Mouse (Mus musculus) forebrain, embryonic 16.5 days (tissue): Measurements from ENCODE around the gene Lmod3. TPM values are rescaled to one million over a fixed set of nuclear protein-coding genes. Genes with fewer than 3 reads are reported as not detected.

Experiments used
- ATAC-seq: fragments of 200-750 bp; cut with Nextera tagmentation; 2 replicates; pipeline ENCODE4 v1.8.0; 2017; ENCODE audit warnings: mild to moderate bottlenecking, moderate library complexity
- H3K27ac ChIP-seq: fragments of 300-500 bp; sonication (generic); 2 replicates; pipeline ENCODE4 v1.5.1; 2014; ENCODE audit warnings: low read length, control low read depth
- H3K27me3 ChIP-seq: fragments of 300-500 bp; sonication (generic); replicated peaks from 2 replicates; pipeline ENCODE4 v1.6.1; 2014; ENCODE audit warnings: low read length; ENCODE audit not compliant: control insufficient read depth, insufficient read depth
- H3K36me3 ChIP-seq: fragments of 300-500 bp; sonication (generic); 2 replicates; pipeline ENCODE4 v1.6.1; 2014; ENCODE audit not compliant: control insufficient read depth, insufficient read depth
- H3K4me1 ChIP-seq: fragments of 300-500 bp; sonication (generic); replicated peaks from 2 replicates; pipeline ENCODE4 v1.6.1; 2014; ENCODE audit warnings: low read length; ENCODE audit not compliant: control insufficient read depth, insufficient read depth
- H3K4me2 ChIP-seq: fragments of 300-500 bp; sonication (generic); 2 replicates; pipeline ENCODE4 v1.6.1; 2014; ENCODE audit warnings: mild to moderate bottlenecking, low read length, control low read depth
- H3K4me3 ChIP-seq: fragments of 300-500 bp; sonication (generic); replicated peaks from 2 replicates; pipeline ENCODE4 v1.5.1; 2014; ENCODE audit warnings: mild to moderate bottlenecking, low read length, control low read depth
- H3K9ac ChIP-seq: fragments of 300-500 bp; sonication (generic); replicated peaks from 2 replicates; pipeline ENCODE4 v1.6.1; 2014; ENCODE audit warnings: low read depth, low read length, control low read depth
- H3K9me3 ChIP-seq: fragments of 300-500 bp; sonication (generic); 2 replicates; pipeline ENCODE4 v1.6.1; 2016; ENCODE audit warnings: low read length; ENCODE audit not compliant: control insufficient read depth
- WGBS: fragments of 180-500 bp; shearing (Covaris S2); extraction: QIAGEN DNeasy Blood & Tissue Kit; methylation state at CpG from one replicate; pipeline ENCODE4 v1.1.7; 2014; 5-methylcytosine and 5-hydroxymethylcytosine counted together
- polyA plus RNA-seq: library from polyadenylated mRNA; unstranded; fragments of >200 nt; fragmentation: Nextera tagmentation; extraction: Ambion mirVana; gene quantifications from 2 replicates; pipeline ENCODE4 v1.2.1, GENCODE M21; 2015

The Lmod3 gene
- polyA plus RNA-seq, 1 experiment from 2014 or later: not detected

GRCm38 (mm10) chr6:97222931-97223467, 29.6 kb downstream of the Lmod3 start:
- Histone ChIP-seq H3K9me3 (no peaks in the 10 kb centered on the region), H3K9ac (no peak overlapping the region), H3K36me3 (0 out of 2 replicates have a peak, but pooled peaks cover 3% of the 10 kb centered on the region), H3K4me1 (peaks cover 19% of the 10 kb centered on the region), H3K27me3 (no peaks in the 10 kb centered on the region), H3K4me2 (no peak overlapping the region), H3K4me3 (no peak overlapping the region), H3K27ac (no peak overlapping the region)
- no peak for ATAC-seq
- WGBS: 64% methylated on average over 5 of the region's 5 CpGs

DNA sequence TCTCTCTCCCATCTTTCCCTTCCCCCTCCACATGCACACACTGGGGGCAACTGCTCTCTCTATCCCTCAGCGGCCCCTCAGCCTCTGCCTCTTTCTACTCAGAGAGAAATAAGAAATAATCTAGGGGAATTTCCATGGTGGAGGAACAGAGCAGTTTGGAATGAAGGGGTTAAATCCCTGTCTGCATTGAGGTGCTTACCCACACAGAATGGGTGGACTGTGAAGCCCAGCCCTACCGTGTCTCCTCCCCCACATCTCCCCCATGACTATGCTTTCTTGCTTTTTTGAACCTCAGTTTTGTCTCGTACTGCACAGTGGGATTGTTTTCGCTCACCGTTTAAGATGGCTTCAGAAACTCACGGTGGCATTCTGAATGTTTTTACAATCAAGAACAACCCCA, 30.2 kb downstream of the Lmod3 start:
- H3K4me3 ChIP-seq: no peak overlapping the region
- H3K4me2 ChIP-seq: no peak overlapping the region
- no peak overlapping the region for H3K9ac ChIP-seq
- no peak overlapping the region for H3K27ac ChIP-seq
- 0 out of 2 replicates have a peak, but pooled peaks cover 2% of the 10 kb centered on the region for H3K36me3 ChIP-seq
- H3K27me3 ChIP-seq: no peaks in the 10 kb centered on the region
- no peaks in the 10 kb centered on the region for H3K9me3 ChIP-seq
- peaks cover 19% of the 10 kb centered on the region for H3K4me1 ChIP-seq
- ATAC-seq: no peak
- 44% methylated on average over 6 of the region's 6 CpGs for WGBS

DNA sequence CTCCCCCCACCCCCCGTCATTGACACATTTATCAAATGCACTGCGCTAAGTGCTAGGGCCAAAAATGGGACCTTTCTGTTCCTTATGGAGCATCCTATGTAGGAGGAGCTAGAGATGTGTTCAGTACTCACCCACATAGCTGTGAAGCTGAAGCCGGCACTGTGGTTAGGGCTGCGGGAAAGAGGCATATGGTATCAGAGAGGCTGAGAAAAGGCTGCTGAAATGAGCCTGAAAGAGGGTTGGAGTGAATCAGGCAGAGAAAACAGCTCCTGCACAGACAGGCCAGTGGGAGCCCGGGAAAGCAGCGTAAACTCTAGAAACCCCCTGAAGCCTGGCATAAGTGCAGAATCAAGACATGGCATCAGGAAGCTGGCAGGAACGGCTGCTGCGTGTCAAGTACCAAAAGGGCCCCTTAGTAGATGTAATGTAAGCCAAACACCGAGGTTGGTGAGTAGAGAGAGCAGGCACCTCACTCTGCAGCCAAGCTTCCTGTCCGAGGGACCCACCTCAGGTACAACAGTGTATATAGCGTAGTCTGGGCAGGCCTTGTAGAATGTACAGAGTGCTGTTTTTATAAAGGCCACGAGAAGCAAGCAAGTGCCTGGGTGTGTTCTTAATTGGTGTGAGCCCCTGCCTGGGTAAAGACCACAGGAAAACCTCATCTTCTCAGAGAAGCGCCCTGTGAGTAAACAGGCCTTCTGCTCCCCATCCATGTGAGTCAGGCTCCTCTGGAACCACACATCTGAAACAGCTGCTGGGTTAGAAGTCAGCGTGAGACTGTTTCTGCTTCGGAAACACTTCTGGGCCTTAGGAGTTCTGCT, 31.1 kb downstream of the Lmod3 start:
- peak; percentile 65 for ATAC-seq
- Histone ChIP-seq H3K36me3 (no peaks in the 10 kb centered on the region), H3K4me3 (no peak overlapping the region), H3K4me1 (peaks cover 25% of the 10 kb centered on the region), H3K9me3 (no peaks in the 10 kb centered on the region), H3K9ac (no peak overlapping the region), H3K4me2 (no peak overlapping the region), H3K27ac (peak overlapping the region; percentile 24; the same call in 1 of the 2 replicates), H3K27me3 (no peaks in the 10 kb centered on the region)
- WGBS: 55% methylated on average over 15 of the region's 15 CpGs

GRCm38 (mm10) chr6:97220672-97221071, 31.9 kb downstream of the Lmod3 start:
- WGBS: 76% methylated on average over 2 of the region's 5 CpGs
- Histone ChIP-seq H3K27ac (no peak overlapping the region), H3K4me3 (no peak overlapping the region), H3K27me3 (no peaks in the 10 kb centered on the region), H3K4me1 (peaks cover 28% of the 10 kb centered on the region), H3K4me2 (no peak overlapping the region), H3K9ac (no peak overlapping the region), H3K36me3 (no peaks in the 10 kb centered on the region), H3K9me3 (no peaks in the 10 kb centered on the region)
- ATAC-seq: no peak

DNA sequence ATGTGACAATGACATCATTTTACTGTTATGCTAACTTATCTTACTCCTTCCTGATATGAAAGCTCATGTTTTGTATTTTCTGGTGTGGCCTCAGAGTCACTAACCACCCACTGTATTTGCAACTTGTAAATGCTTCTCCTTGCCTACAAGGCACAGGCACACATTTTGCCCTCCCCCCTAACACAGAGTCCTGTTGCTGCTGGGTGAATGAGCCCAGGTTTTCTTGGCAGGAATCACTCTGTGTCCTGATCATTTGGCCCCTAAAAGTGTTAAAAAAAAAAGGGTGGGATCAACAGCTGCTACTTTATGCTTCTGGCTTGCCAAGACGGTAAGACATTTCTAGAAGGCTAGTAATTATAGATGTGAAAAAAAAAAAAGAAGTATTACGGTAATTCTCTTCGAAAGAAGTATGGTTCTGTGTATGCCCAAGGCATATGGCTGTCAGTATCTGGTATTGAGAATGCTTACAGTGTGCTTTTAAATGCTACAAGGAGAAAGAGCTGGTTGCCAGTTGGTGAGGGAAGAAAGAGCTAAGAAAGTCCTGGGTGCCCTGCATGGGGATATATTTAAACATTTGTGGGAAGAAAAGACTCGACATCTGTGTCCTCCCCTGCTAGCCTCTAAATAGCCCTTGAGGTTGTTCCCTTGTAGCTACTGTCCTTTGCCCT, 36.3 kb downstream of the Lmod3 start:
- ATAC-seq: peak; percentile 50; the same call in 1 of the 2 replicates

GRCm38 (mm10) chr6:97211981-97212380, 40.6 kb downstream of the Lmod3 start:
- no peak; the same call in 1 of the 2 replicates for ATAC-seq
- Histone ChIP-seq H3K9me3 (no peaks in the 10 kb centered on the region), H3K4me1 (peaks cover 29% of the 10 kb centered on the region), H3K4me3 (peak overlapping the region; percentile 63), H3K27ac (no peak overlapping the region), H3K9ac (no peak overlapping the region; the same call in 1 of the 2 replicates), H3K4me2 (peak overlapping the region; percentile 61), H3K36me3 (no peaks in the 10 kb centered on the region), H3K27me3 (no peaks in the 10 kb centered on the region)
- 53% methylated on average over 12 of the region's 12 CpGs for WGBS

More for the DNA sequence above, 36.3 kb downstream of the Lmod3 start:
- no peak overlapping the region for H3K4me2 ChIP-seq
- H3K4me3 ChIP-seq: no peak overlapping the region
- H3K9ac ChIP-seq: no peak overlapping the region
- 39% methylated on average over 4 of the region's 4 CpGs for WGBS
- peaks cover 34% of the 10 kb centered on the region for H3K4me1 ChIP-seq
- peak overlapping the region; percentile 58; the same call in 1 of the 2 replicates for H3K27ac ChIP-seq
- H3K9me3 ChIP-seq: no peaks in the 10 kb centered on the region
- no peaks in the 10 kb centered on the region for H3K36me3 ChIP-seq
- H3K27me3 ChIP-seq: no peaks in the 10 kb centered on the region

DNA sequence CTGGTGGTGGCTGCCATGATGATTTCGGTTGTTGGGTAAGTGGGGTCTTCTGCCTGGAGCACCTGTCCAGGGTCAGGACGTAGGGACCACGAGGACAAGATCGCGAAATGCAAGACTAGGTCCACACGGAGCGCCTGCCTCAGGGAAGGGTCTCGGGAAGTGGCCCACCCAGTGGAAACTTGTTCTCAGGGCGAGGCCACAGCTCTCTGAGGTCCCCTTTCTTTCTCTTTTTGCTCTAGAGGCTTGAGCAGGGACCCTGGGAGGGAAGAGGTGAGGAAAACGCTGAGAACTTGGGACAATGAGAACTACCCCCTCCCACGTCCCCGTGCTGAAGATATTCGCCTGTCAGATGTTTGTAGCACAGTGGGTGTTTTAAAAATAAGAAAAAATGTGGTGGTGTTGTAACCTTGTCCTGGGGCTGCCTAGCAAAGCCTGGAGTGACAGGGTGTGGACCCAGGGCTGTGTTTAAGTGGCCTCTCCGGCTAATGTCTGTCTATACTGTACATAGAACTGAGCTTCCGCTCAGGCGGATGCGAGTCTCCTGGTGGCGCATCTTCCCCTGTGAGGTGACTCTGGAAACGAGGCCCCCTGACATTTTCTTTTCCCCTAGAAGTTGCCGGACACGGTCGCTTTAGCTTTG, 41.5 kb downstream of the Lmod3 start:
- Histone ChIP-seq H3K4me1 (peaks cover 22% of the 10 kb centered on the region), H3K27ac (0 out of 2 replicates have a peak overlapping the region, but pooled peaks have one; percentile 8), H3K27me3 (no peaks in the 10 kb centered on the region), H3K36me3 (no peaks in the 10 kb centered on the region), H3K9me3 (no peaks in the 10 kb centered on the region), H3K4me2 (peak overlapping the region; percentile 61), H3K4me3 (peak overlapping the region; percentile 63), H3K9ac (peak overlapping the region; percentile 79)
- WGBS: 3% methylated on average over 22 of the region's 22 CpGs
- ATAC-seq: peak; percentile 54

- Histone ChIP-seq H3K4me3 (peak within 1 kb of the TSS; percentile 63), H3K4me1 (peaks cover 20% of the 10 kb centered on the region), H3K9ac (peak within 1 kb of the TSS; percentile 79), H3K36me3 (no peaks in the 10 kb centered on the region), H3K4me2 (peak within 1 kb of the TSS; percentile 61), H3K9me3 (no peaks in the 10 kb centered on the region), H3K27ac (0 out of 2 replicates have a peak within 1 kb of the TSS, but pooled peaks have one; percentile 8), H3K27me3 (no peaks in the 10 kb centered on the region)
- ATAC-seq: peak; percentile 80
- 7% methylated on average over 32 of the region's 32 CpGs for WGBS
Measured at GRCm38 (mm10) chr6:97210191-97210961, 42.2 kb downstream of the Lmod3 start, which contains the start of gene Arl6ip5. TSS of gene Arl6ip5 (plus strand) at chr6:97210689.
